Mouse (Mus musculus): ENCODE results near the gene Phc2. TPM values are rescaled to one million over a fixed set of nuclear protein-coding genes. Genes with fewer than 3 reads are reported as not detected.
"Not testable (repeated sequence)": the region's sequence is repeated elsewhere in the genome, so short reads cannot be mapped to it uniquely, and the experiment has no call there.

Gene Phc2
- total RNA-seq, 2 experiments from 2014 or later: 29.8 to 36.7 TPM

DNA sequence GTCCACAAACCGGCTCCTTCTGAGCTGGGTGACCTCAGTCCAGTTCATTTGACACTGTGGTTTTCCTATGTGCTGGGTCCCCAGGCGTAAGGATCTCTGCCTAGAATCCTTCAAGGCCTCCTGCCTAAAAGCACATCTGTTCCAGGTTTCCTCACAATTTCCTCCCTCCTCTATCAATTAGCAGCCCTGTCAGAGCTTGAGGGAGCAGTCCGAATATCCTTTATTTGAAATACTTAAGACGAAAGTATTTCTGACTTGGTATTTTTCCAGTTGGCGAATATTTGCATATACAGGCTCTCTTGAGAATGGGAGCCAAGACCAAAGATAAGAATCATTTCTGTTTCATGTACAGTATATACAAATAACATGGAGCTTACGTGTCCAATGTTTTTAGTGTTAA lies 8.6 kb upstream of the Phc2 start:
- no peak for DNase-seq

DNA sequence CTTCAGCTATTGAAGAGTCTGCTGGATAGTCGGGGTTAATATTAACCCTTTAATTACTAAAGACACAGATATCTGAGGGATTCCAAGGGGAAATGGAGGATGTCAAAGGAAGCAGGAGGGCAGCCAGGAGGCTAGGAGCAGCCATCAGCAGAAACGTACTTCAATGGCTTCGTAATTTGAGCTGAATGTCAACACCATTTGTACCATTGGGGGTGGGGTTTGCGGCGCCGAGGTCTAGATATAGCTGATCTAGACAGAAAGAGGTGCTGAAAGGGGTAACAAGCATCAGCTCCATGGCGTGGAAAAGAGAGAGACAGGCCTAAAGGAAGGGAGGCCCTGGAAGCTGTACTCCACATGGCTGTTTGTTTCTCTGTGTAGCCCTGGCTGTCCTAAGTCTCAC lies 7.7 kb upstream of the Phc2 start:
- DNase-seq: no peak

DNA sequence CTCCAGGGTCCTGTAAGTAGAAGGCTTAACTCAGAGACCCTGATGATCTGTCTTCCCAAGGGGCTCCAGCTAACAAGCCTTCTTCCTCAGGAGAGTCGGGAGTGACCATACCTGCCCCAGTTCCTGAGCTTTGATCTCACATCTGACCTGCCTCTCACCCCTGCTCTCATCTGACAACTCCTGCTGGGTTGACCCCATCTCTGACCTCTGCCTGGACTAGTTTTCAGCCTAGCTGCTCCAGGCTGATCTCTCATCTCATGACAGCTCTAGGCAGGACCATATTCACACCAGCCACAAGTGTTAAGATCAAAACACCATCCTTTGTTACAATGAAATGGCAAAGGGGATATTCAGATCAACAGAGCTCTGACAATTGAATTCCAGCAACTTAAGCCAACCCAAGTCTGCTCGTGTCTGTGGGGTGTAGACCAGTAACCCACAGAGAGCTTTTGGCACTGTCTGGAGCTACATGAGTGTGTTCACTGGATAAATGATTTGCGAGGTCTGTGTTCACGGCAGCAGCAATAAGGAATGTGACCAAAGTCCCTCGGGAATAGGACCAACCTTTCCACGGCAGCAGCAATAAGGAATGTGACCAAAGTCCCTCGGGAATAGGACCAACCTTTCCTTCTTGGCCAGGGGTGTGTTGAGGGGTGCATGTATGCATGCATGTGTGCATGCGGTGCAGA lies 5.8 kb upstream of the Phc2 start:
- no peak for DNase-seq

DNA sequence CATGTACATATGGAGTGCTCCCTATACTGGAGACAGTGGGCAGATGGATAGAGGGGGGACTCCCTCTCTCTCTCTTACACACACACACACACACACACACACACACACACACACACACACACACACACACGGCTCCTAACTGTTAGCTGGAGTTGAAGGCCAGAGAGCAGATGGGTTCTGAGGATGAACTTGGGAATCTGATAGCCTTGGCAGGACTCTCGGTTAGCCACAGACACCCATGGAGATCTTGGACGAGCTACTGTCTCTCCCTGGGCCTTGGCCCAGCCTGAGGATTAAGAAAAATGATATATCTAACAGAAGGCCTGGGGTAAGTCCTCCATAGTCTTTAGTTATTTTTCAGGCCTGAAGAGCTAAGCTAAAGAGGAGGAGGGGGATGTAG lies 3.0 kb upstream of the Phc2 start:
- peak; percentile 27 for DNase-seq

DNA sequence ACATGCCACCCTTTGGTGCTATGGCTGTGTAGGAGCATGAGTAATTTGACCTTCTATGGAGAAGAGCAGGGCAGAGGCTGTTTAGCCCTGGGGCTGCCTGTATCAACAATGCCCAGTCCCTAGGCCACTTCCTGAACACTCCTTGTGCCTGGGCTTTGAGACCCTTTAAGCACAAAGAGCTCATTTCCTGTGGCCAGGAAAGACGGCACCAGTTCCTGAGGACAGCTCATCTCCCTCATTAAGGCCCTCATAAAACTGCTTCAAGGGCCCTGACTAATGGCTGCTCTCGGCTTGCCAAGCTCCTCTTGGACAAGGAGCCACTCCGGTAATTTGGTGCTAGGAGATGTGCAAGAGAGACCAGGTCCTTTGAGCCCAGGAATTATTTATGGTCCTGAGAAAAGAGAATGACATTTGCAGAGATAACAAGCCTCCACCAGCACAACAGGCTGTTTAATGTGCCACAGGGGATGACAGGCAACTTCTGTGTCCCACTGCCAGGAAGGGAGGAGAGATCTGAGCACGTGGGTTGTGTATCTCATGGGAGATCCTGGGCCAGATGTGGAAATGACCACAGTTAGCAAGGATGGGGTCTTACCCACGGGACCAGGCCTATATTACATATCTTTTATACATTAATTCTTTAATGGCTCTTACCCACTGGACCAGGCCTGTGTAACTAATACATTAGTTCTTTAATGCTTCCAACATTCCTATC lies 1.8 kb upstream of the Phc2 start:
- no peak for DNase-seq

DNA sequence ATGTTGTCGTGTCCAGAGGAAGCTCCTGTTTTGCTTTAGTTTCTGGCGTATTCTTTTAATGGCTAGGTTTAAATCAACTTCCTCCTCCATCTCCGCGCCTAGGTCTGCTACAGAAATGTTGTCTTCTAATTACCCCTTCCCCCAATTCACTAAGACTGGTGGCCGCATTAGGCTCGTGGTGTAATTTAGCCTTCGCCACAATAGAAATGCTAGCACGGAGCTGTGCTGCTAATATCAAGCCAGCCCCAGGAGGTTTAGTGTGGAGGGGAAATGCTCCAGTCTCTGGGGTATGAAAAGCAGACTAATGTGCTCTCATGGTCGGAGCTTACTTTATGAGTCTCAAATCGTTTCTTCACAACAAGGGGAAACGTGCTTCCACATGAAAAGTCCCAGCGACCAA lies 944 bp downstream of the Phc2 start:
- DNase-seq: no peak

DNA sequence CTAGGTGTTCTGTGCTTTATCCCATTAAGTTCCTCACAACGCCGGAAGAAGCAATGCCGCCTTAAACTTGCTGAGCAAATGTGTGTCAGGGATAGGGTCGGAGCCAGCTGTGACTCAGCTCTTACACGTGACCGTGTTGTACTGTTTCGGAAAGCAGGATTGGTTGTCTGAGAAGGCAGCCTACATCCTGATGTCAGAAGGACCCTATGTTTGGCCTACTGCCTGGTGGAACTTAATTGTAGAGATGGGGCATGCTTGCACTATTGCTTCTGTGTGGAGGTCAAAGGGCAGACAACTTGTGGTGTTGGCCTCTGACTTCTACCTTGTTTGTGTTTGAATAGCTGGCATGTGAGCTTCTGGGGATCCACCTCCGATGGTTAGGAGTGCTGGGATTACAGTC lies 5.7 kb downstream of the Phc2 start:
- DNase-seq: no peak

DNA sequence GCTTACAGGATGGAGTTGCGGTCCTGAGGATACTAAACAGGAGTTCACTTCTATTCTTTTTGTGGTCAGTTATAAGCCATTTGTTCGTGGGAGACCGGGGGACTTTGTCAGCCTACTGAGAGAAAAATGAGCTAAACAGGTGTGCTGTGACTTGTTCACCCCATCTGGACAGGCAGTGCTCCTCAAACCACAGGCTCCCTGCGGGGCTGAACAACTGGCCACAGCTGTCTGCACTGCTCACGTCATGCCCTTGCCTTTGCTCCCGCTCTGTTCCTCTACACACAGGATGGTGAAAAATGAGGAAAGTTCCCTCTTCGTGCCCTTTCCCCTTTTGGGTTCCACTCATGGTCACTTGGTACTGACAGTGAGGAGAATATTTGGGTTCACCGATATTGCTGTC lies 6.6 kb downstream of the Phc2 start:
- no peak for DNase-seq

DNA sequence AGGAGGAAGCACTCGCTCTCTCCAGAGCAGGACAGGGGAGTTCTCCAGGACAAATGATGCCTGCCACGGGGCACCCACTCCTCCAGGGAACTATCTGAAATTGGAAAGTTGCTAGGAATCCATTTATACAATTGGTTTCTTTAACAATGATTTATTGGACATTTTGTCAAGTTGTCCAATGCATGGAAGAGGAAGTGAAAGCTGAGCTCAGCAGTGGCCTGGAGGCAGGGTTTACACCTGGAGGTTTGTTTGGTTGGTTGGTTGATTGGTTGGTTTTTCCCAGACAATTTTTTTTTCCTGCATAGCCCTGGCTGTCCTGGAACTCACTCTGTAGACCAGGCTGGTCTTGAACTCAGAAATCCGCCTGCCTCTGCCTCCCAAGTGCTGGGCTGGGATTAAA lies 9.5 kb downstream of the Phc2 start:
- DNase-seq: no peak

DNA sequence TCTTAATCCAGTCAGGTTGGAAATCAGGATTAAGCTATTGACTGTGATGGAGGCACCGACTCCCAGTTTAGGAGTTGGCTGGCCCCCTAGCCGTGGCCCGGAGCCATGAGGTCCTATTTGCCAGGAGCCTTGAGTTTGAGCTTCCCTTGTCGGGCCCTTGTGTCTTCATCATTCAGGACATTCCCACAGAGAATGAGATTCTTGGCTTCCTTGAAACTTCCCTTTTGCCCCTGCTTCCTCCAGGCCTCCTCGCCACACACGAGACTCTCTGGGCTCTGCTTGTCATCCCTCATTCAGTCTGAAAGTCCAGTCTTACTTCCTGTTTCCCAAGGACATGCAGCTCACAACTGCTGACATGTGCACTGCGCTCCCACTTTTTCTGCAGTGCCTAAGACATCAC lies 11.9 kb downstream of the Phc2 start:
- DNase-seq: not testable (repeated sequence)

DNA sequence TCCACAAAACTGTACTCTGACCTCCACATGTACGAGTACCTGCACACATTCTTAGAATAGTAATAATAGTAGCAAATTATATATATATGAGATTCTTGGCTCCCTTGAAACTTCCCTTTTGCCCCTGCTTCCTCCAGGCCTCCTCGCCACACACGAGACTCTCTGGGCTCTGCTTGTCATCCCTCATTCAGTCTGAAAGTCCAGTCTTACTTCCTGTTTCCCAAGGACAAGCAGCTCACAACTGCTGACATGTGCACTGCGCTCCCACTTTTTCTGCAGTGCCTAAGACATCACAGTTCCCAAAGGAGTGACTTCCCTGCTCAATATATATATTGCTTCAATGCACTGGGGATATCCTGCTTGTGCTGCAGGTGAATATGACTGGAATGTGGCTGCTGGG lies 12.7 kb downstream of the Phc2 start:
- DNase-seq: not testable (repeated sequence)

DNA sequence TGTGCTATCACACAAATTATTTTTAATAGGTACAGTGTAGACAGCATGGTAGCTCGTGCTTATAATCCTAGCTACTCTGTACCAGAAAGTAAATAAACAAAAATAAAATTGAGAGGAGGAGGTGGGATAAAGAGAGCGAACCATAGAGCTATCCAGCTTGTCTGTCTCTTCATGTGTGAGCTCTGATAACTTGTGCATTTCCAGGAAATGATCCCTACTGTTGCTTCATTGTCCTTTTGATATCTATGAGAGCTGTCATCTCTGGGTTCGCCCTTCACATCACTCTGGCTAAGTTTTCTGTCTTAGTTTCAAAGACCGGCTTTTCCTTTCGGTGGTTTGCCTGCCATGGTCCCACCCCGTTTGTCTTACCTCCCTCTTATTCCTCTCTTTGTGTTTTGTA lies 14.7 kb downstream of the Phc2 start:
- no peak for DNase-seq

DNA sequence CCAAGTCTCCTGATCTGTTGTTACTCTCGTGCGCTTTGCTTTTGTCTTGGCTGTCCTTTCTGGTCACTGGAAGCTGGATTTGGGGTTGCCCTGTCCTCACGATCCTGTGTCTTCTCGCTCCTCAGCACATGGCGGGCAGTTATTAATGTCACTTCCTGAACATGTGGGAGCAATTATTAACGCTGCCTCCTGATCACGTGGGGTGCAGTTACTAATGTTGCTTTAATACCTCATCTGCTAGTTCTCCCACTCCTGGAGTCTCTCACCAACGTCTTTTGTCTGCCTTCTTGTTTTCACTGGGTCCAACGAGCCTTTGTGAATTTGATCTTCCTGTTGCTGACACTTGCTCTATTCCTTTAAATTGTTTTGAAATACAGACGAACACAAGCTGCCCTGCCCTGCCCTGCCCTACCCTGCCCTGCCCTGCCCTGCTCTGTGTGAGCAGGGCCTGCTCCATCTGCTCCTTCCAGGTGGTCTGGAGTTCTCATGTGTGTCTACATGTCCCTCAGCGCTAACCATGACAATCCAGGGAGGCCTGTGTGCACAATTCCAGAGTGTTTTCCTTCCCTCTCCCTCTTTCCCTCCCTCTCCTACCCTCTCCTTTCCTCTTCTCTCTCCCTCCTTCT lies 16.2 kb downstream of the Phc2 start:
- DNase-seq: no peak

DNA sequence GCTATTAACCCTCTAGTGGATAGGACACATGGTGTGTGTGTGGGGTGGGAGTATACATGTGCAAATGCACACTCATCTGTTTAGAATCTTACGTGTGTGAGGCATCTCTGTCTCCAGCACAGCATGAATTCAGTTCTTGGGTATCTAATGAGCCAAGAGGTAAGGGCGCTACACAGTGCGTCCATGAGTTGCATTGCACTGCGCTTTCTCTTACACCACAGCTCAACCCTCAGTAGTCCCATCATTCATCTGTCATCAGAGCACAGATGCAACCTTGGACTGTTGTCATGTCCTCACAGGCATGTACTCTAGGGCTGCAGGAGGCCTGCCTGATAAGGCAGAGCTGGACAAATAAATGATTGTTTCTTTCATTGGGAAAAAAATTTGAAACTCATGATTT lies 18.0 kb downstream of the Phc2 start:
- no peak for DNase-seq

DNA sequence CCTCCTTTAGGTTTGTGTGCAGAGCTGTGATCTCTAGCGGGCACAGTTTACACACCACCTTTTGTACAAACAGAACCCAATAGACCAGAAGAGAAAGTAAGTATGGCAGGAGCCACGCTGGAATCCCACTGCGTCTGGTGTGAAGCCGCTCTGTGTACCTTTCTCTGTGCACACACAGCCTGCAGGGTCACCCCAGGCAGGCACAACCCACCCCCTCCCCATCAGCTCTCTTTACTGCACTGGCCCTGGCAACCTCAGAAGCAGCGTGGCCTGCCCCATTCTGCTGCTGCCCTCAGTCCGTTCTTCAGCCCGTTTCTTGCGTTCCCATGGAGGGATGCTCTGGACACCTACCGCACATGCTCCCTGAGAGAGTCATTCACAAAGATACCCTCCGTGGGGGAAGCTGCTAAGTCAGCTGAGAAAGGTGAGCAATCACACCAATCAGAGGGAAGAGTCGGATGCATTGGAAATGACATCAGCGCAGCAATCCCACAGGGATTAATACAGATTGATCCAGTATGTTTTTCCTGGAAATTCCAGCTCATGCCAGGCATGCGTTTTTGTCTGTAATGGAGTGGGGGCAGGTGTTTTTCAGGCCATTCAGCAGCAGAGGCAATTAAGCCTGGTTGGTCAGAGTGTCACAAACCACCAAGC lies 24.2 kb downstream of the Phc2 start:
- no peak for DNase-seq

DNA sequence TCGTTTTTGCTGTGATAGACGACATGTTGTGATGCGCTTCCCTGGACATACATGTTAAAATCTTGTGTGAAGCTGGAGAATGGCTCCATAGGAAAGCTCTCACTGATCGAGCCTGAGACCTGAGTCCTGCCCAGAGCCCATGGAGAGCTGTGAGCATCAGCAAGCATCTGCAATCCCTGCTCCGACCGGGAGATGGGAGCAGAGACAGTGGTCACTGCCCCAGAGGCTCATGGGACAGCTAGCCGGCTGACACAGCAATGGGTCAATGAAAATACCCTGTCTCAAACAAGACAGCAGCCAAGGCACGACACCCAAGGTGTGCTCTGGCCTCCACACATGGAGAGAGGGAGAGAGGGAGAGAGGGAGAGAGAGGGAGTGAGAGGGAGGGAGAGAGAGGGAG lies 26.6 kb downstream of the Phc2 start:
- peak; percentile 48 for DNase-seq

DNA sequence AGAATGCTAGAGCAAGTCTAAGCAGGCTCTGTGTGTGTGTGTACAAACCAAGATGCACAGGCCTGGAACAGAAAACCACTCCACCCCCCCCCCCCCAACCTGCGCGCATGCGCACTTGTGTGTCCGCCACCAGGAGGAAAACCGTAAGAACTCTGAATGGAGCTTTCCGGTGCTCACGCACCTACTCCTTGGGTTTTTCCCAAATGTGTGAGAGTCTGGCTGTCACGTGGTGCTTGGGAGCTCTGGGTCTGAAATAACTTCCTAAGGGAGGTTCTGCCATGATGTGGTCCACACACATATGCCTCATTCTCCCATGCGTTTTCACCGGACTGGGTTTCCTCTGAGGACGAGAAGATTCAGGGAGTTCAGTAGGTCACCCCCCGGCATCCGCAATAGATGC lies 27.8 kb downstream of the Phc2 start:
- DNase-seq: no peak

DNA sequence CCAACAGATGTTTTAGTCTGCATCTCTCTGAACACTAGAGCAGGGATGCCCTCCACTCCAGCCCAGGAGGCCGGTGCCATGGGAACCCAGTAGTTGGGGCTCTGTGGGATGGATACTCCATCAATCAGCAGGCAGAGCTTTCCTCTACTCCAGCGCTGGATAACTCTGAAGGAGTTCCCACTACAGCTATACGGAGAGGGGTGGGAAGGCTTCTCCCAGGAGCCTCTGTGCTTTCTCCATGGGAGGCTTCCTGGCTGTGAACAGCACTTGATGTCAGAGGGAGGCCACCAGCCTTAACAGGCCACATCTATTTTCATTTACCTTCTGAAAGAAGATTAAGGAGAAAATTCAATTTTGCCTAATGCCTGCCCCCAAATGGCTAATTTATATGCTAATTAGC lies 29.2 kb downstream of the Phc2 start:
- no peak for DNase-seq

DNA sequence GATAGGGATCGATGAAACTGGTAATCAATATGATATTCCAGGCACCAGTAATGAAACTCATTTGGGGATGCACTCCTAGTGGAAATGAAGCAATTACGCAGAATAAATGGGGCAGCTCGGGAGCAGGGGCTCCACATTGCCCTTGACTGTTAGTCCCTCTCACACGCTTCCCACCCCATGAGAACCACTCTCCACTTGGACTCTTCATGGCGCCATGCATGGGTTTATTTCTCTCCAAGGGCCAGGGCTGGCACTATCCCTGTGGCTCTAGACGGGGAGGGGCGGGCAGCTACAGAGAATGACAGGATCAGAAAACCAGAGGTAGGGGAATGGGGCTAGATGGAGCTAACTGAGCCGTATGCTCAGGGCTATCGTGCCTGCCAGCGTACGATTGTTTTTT lies 29.6 kb downstream of the Phc2 start:
- DNase-seq: no peak

DNA sequence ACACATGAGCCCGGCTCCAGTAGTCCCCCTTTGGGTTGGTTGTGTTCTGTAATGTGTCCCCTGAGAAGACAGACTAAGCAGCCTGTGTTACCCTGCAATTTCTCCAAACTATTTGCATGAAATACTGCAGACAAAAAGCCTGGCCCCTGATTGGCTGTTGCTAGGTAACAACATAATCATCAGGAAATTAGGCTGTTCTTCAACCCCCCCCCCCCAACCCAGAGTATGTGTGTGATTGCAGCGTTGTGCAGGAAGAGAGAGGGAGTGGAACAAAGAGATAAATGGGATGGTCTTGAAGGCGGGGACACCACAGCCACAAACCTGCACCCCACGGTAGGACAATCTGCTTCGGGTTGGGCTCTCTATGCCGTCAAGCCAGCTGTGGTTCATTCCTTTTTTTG lies 34.0 kb downstream of the Phc2 start:
- no peak for DNase-seq

DNA sequence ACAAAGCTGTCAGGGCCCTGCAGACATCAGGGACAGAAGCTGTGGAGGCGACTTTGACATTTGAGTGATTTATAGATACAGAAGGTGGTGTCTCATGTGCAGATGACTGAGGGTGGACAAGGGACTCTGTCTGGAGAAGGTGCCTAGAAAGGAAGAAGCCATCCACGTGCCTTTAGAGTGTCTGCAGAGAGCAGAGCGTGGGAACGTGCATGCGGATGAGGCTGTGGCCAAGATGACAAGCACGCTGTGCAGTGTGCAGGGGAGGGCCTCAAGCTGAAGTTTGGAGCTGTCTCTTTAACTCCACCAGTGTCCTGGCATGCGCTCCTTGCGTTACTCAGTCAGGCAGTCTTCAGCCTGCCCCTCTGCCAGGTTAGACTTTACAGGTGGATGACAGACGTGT lies 34.5 kb downstream of the Phc2 start:
- no peak for DNase-seq

DNA sequence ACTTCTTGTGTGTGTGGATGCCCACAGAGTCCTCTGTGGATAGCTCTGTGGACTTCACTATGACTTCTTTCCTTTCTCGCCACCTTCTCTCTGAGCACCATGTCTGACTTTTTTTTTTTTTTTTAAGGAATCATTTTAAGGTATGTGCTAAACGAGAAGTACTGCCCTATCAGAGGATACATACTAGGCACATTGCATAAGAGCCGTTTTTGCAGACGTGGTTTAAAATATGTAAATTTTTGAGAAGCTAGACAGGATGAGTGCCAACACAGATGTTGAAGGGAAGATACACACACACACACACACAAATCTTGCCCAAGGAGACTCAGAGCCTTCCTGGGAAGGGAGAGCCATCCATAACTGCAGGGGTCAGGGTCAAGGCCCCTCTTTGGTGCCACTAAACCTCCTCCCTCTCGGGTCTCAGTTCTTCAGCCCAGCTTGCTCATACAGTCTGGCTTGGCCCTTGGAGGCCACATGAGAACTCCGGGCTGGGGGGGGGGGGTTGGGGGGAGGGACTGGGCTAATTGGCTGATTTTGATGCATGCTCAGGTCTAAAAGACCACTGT lies 35.3 kb downstream of the Phc2 start:
- DNase-seq: no peak

DNA sequence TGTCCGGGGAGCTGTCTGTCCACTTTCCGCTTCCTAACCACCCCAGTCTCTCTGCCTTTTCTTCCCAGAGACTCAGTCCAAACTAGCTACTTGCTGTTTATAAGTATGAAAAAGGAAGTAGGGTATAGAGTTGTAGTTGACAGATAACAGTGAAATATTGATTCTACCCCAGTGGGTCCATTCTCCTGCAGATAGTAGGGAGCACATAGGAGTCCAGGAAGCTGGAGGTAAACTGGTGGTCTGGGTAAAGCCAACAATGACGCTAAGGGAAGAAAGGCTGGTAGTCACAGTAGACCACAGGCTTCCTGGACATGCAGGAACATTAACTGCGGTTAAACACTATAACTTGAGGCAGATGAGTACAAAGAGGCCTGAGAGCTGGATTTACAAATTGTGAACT lies 36.7 kb downstream of the Phc2 start:
- DNase-seq: no peak

Data from gastrocnemius, postnatal 10 days (tissue).